Mouse (Mus musculus) heart, adult 2 months (tissue): Measurements from ENCODE around the gene Trappc12.

Experiments
- CTCF ChIP-seq: fragments of 200-600 bp; IDR thresholded peaks from 2 replicates; pipeline ENCODE4 v1.8.1; 2022; ENCODE audit warnings: antibody characterized with exemption, mild to moderate bottlenecking, moderate library complexity
- EP300 ChIP-seq: fragments of 200-500 bp; IDR thresholded peaks from 2 replicates; pipeline ENCODE4 v1.6.1; 2011; ENCODE audit warnings: low read depth, low read length, control low read depth; ENCODE audit not compliant: insufficient read depth
- POLR2A ChIP-seq: fragments of 200-500 bp; IDR thresholded peaks from 2 replicates; pipeline ENCODE4 v1.6.1; 2011; ENCODE audit warnings: mild to moderate bottlenecking, low read depth, low read length, control low read depth; ENCODE audit not compliant: insufficient read depth

- TF ChIP-seq POLR2A = no peak
- no peak for TF ChIP-seq CTCF
- TF ChIP-seq EP300 = no peak
These were observed 87.6 kb downstream of the Trappc12 start for GRCm38 (mm10) chr12:28662628-28663027.
